Mouse (Mus musculus): ENCODE measurements around the gene Lsp1.

The Lsp1 gene

GRCm38 (mm10) chr7:142476271-142476670 lies 15.7 kb downstream of the Lsp1 start:
- no peak for DNase-seq (ENCODE audit: low read depth, low spot score)

- peak; percentile 55 for DNase-seq (ENCODE audit: low read depth, low spot score)
These were observed 16.3 kb downstream of the Lsp1 start for GRCm38 (mm10) chr7:142476795-142477452.

GRCm38 (mm10) chr7:142478001-142478400 lies 17.4 kb downstream of the Lsp1 start:
- DNase-seq (ENCODE audit: low read depth, low spot score): no peak

GRCm38 (mm10) chr7:142478574-142478973 lies 18.0 kb downstream of the Lsp1 start:
- no peak for DNase-seq (ENCODE audit: low read depth, low spot score)

GRCm38 (mm10) chr7:142479307-142479706 lies 18.7 kb downstream of the Lsp1 start:
- no peak for DNase-seq (ENCODE audit: low read depth, low spot score)

GRCm38 (mm10) chr7:142479886-142480285 lies 19.3 kb downstream of the Lsp1 start:
- DNase-seq (ENCODE audit: low read depth, low spot score): no peak

- no peak for DNase-seq (ENCODE audit: low read depth, low spot score)
These were observed 20.1 kb downstream of the Lsp1 start for GRCm38 (mm10) chr7:142480661-142481060.

GRCm38 (mm10) chr7:142481186-142481567 lies 20.6 kb downstream of the Lsp1 start:
- no peak for DNase-seq (ENCODE audit: low read depth, low spot score)

GRCm38 (mm10) chr7:142481568-142482255 lies 21.1 kb downstream of the Lsp1 start:
- DNase-seq (ENCODE audit: low read depth, low spot score): no peak

GRCm38 (mm10) chr7:142482256-142482609 lies 21.6 kb downstream of the Lsp1 start:
- DNase-seq (ENCODE audit: low read depth, low spot score): no peak

- DNase-seq (ENCODE audit: low read depth, low spot score): no peak
These were observed 22.5 kb downstream of the Lsp1 start for GRCm38 (mm10) chr7:142483136-142483535.

- DNase-seq (ENCODE audit: low read depth, low spot score): no peak
These were observed 24.2 kb downstream of the Lsp1 start for GRCm38 (mm10) chr7:142484780-142485179.

GRCm38 (mm10) chr7:142486751-142487162 lies 26.1 kb downstream of the Lsp1 start:
- no peak for DNase-seq (ENCODE audit: low read depth, low spot score)

- DNase-seq (ENCODE audit: low read depth, low spot score): peak; percentile 64
These were observed 26.8 kb downstream of the Lsp1 start for GRCm38 (mm10) chr7:142487341-142487859.

GRCm38 (mm10) chr7:142488053-142488452 lies 27.4 kb downstream of the Lsp1 start:
- DNase-seq (ENCODE audit: low read depth, low spot score): no peak

GRCm38 (mm10) chr7:142493535-142493934 lies 32.9 kb downstream of the Lsp1 start:
- DNase-seq (ENCODE audit: low read depth, low spot score): no peak

- DNase-seq (ENCODE audit: low read depth, low spot score): no peak
These were observed 35.5 kb downstream of the Lsp1 start for GRCm38 (mm10) chr7:142496158-142496557.

GRCm38 (mm10) chr7:142496800-142497199 lies 36.2 kb downstream of the Lsp1 start:
- peak; percentile 18 for DNase-seq (ENCODE audit: low read depth, low spot score)

- DNase-seq (ENCODE audit: low read depth, low spot score): peak; percentile 77
These were observed 37.2 kb downstream of the Lsp1 start for GRCm38 (mm10) chr7:142497775-142498174.

- no peak for DNase-seq (ENCODE audit: low read depth, low spot score)
These were observed 38.0 kb downstream of the Lsp1 start, which contains the start of gene Tnnt3 for GRCm38 (mm10) chr7:142498575-142498974. Gene Tnnt3, plus strand, starts transcription at chr7:142498836.

GRCm38 (mm10) chr7:142499010-142499721 lies 38.6 kb downstream of the Lsp1 start:
- DNase-seq (ENCODE audit: low read depth, low spot score): no peak

GRCm38 (mm10) chr7:142500032-142500431 lies 39.4 kb downstream of the Lsp1 start:
- DNase-seq (ENCODE audit: low read depth, low spot score): no peak
